Mouse (Mus musculus): ENCODE results near the gene Tcf7l1. TPM values are rescaled to one million over a fixed set of nuclear protein-coding genes. Genes with fewer than 3 reads are reported as not detected.
A peak's percentile ranks its signal among the peaks of the same experiment; 100 is the strongest.

The Tcf7l1 gene
- polyA plus RNA-seq, 1 experiment from 2014 or later = 13.6 TPM

DNA sequence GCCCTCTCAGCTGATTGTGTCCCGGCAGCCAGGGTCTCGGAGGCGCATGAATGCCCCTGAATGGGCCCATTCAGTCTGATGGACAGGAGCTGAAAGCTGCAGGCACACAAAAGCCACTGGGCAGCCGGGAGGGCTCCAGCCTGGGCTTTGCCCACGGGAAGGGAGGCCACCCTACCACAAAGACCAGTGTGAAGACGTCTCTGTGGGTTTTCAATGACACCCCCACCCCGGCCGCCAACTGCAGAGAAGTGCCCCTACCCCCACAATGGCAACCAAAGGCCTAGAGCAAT is 58.5 kb downstream of the Tcf7l1 start:
- H3K27me3 ChIP-seq (ENCODE audit: control insufficient read depth, insufficient read depth, low read length) = no peaks in the 10 kb centered on the region
- ATAC-seq (replicated peaks; ENCODE audit: extremely low read depth, insufficient read depth, low FRiP score) = no peak
- H3K4me3 ChIP-seq (ENCODE audit: low read length) = no peak overlapping the region
- H3K4me1 ChIP-seq (ENCODE audit: control insufficient read depth, insufficient read depth, low read length) = peaks cover 4% of the 10 kb centered on the region
- H3K27ac ChIP-seq (ENCODE audit: low read length) = no peak overlapping the region
- H3K9me3 ChIP-seq (replicated peaks; ENCODE audit: control insufficient read depth, low read length) = 0 out of 2 replicates have a peak, but pooled peaks cover 2% of the 10 kb centered on the region
- no peaks in the 10 kb centered on the region for H3K36me3 ChIP-seq (ENCODE audit: control insufficient read depth, insufficient read depth)
- no peak overlapping the region for H3K4me2 ChIP-seq (ENCODE audit: low read depth, low read length)
- 61% methylated on average over 8 of the region's 8 CpGs for WGBS
- H3K9ac ChIP-seq (ENCODE audit: low read length) = no peak overlapping the region

GRCm38 (mm10) chr6:72729831-72730559 is 59.1 kb downstream of the Tcf7l1 start:
- Histone ChIP-seq H3K9ac (ENCODE audit: low read length) (no peak overlapping the region), H3K27me3 (ENCODE audit: control insufficient read depth, insufficient read depth, low read length) (no peaks in the 10 kb centered on the region), H3K27ac (ENCODE audit: low read length) (no peak overlapping the region), H3K4me1 (ENCODE audit: control insufficient read depth, insufficient read depth, low read length) (peaks cover under 1% of the 10 kb centered on the region), H3K4me3 (ENCODE audit: low read length) (no peak overlapping the region), H3K9me3 (replicated peaks; ENCODE audit: control insufficient read depth, low read length) (0 out of 2 replicates have a peak, but pooled peaks cover 2% of the 10 kb centered on the region), H3K36me3 (ENCODE audit: control insufficient read depth, insufficient read depth) (no peaks in the 10 kb centered on the region), H3K4me2 (ENCODE audit: low read depth, low read length) (no peak overlapping the region)
- no peak for ATAC-seq (replicated peaks; ENCODE audit: extremely low read depth, insufficient read depth, low FRiP score)
- WGBS = 64% methylated on average over 14 of the region's 14 CpGs

DNA sequence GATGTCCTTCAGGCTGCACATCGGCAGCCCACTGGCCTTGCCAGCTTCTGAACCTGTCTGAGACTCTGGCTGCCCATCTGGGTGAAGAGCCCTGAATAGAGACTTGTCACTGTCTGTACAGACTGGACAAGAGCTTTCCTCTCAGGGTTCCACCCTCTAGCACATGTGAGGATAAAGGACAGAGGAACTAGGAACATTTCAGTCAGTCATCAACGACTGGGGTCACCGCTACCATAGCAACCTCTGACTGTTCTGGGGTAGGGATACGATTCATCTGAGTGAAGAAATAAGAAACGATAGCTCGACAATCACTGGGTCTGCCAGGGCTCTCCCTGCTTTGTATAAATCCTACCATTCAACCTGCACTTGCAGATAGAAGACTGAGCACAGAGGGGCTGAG is 61.2 kb downstream of the Tcf7l1 start:
- Histone ChIP-seq H3K27ac (ENCODE audit: low read length) (no peak overlapping the region), H3K9me3 (replicated peaks; ENCODE audit: control insufficient read depth, low read length) (0 out of 2 replicates have a peak, but pooled peaks cover under 1% of the 10 kb centered on the region), H3K4me3 (ENCODE audit: low read length) (no peak overlapping the region), H3K9ac (ENCODE audit: low read length) (no peak overlapping the region), H3K4me2 (ENCODE audit: low read depth, low read length) (no peak overlapping the region), H3K4me1 (ENCODE audit: control insufficient read depth, insufficient read depth, low read length) (peaks cover 9% of the 10 kb centered on the region), H3K27me3 (ENCODE audit: control insufficient read depth, insufficient read depth, low read length) (no peaks in the 10 kb centered on the region), H3K36me3 (ENCODE audit: control insufficient read depth, insufficient read depth) (no peaks in the 10 kb centered on the region)
- 67% methylated on average over 6 of the region's 6 CpGs for WGBS
- no peak for ATAC-seq (replicated peaks; ENCODE audit: extremely low read depth, insufficient read depth, low FRiP score)

DNA sequence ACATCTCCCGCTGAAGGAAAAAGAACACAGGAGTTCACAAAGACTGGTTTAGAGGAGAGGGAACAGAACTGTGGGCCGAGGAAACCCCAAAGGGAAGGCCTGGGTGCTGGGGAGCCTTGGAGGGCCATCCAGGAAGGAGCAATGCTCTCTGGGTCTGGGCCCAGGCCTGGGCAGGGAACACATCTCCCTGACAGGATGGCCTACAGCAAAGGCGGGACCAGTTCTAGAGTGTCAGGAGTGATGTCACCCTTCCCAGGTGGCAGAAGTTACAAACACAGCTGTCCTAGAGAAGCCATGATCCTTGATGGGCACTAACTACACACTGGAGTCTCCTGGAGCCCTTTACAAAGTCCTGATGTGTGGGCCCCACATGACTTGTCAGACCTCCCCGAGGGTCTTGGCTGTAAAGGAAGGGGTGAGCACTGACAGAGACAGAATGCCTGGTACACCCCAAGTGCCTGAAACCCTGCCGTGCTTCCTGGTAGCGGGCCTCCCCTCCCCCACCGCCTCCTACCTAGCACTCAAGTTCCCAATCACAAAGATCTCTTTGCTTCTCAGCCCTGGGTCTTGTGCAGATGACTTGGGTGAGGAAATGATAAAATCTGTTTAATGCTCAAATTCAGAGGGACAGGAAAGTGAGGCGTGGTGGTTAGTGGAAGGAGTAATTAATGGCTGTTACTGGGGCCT is 64.4 kb downstream of the Tcf7l1 start:
- Histone ChIP-seq H3K27me3 (ENCODE audit: control insufficient read depth, insufficient read depth, low read length) (no peaks in the 10 kb centered on the region), H3K4me3 (ENCODE audit: low read length) (no peak overlapping the region), H3K9me3 (replicated peaks; ENCODE audit: control insufficient read depth, low read length) (no peaks in the 10 kb centered on the region), H3K4me2 (ENCODE audit: low read depth, low read length) (no peak overlapping the region), H3K9ac (ENCODE audit: low read length) (no peak overlapping the region), H3K36me3 (ENCODE audit: control insufficient read depth, insufficient read depth) (no peaks in the 10 kb centered on the region), H3K4me1 (ENCODE audit: control insufficient read depth, insufficient read depth, low read length) (peaks cover 9% of the 10 kb centered on the region), H3K27ac (ENCODE audit: low read length) (no peak overlapping the region)
- ATAC-seq (replicated peaks; ENCODE audit: extremely low read depth, insufficient read depth, low FRiP score) = no peak
- 59% methylated on average over 8 of the region's 8 CpGs for WGBS

GRCm38 (mm10) chr6:72723731-72724385 is 65.2 kb downstream of the Tcf7l1 start:
- Histone ChIP-seq H3K27ac (ENCODE audit: low read length) (no peak overlapping the region), H3K36me3 (ENCODE audit: control insufficient read depth, insufficient read depth) (no peaks in the 10 kb centered on the region), H3K27me3 (ENCODE audit: control insufficient read depth, insufficient read depth, low read length) (no peaks in the 10 kb centered on the region), H3K9me3 (replicated peaks; ENCODE audit: control insufficient read depth, low read length) (no peaks in the 10 kb centered on the region), H3K4me2 (ENCODE audit: low read depth, low read length) (no peak overlapping the region), H3K9ac (ENCODE audit: low read length) (no peak overlapping the region), H3K4me1 (ENCODE audit: control insufficient read depth, insufficient read depth, low read length) (peaks cover 9% of the 10 kb centered on the region), H3K4me3 (ENCODE audit: low read length) (no peak overlapping the region)
- 77% methylated on average over 15 of the region's 15 CpGs for WGBS
- ATAC-seq (replicated peaks; ENCODE audit: extremely low read depth, insufficient read depth, low FRiP score) = no peak

DNA sequence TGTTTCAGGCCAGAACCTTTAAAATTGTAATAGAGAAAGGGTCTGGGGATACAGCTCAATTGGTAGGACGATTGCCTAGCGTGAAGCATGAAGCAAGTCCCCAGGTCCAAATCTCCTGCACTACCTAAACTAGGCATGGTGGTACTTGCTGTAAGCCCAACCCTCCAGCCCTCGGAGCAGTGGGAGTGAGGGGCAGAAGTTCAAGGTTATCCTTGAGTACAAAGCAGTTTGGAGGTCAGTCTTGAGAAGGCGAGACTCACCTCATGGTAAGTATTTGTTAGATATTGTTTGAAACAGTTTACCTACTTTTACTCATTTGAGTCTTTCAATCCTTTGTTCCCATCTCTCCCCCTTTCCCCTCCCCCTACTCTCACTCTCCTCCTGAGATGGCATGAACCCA is 65.9 kb downstream of the Tcf7l1 start:
- H3K27me3 ChIP-seq (ENCODE audit: control insufficient read depth, insufficient read depth, low read length) = no peaks in the 10 kb centered on the region
- no peak overlapping the region for H3K27ac ChIP-seq (ENCODE audit: low read length)
- no peaks in the 10 kb centered on the region for H3K36me3 ChIP-seq (ENCODE audit: control insufficient read depth, insufficient read depth)
- no peak for ATAC-seq (replicated peaks; ENCODE audit: extremely low read depth, insufficient read depth, low FRiP score)
- no peaks in the 10 kb centered on the region for H3K9me3 ChIP-seq (replicated peaks; ENCODE audit: control insufficient read depth, low read length)
- 92% methylated on average over 4 of the region's 4 CpGs for WGBS
- no peak overlapping the region for H3K4me3 ChIP-seq (ENCODE audit: low read length)
- no peak overlapping the region for H3K9ac ChIP-seq (ENCODE audit: low read length)
- no peak overlapping the region for H3K4me2 ChIP-seq (ENCODE audit: low read depth, low read length)
- peaks cover 12% of the 10 kb centered on the region for H3K4me1 ChIP-seq (ENCODE audit: control insufficient read depth, insufficient read depth, low read length)

GRCm38 (mm10) chr6:72720852-72721251 is 68.2 kb downstream of the Tcf7l1 start:
- Histone ChIP-seq H3K9me3 (replicated peaks; ENCODE audit: control insufficient read depth, low read length) (no peaks in the 10 kb centered on the region), H3K4me2 (ENCODE audit: low read depth, low read length) (no peak overlapping the region), H3K4me1 (ENCODE audit: control insufficient read depth, insufficient read depth, low read length) (peaks cover 12% of the 10 kb centered on the region), H3K27me3 (ENCODE audit: control insufficient read depth, insufficient read depth, low read length) (no peaks in the 10 kb centered on the region), H3K9ac (ENCODE audit: low read length) (no peak overlapping the region), H3K36me3 (ENCODE audit: control insufficient read depth, insufficient read depth) (peaks cover 2% of the 10 kb centered on the region; the same call in 1 of the 2 replicates), H3K27ac (ENCODE audit: low read length) (no peak overlapping the region), H3K4me3 (ENCODE audit: low read length) (no peak overlapping the region)
- no peak for ATAC-seq (replicated peaks; ENCODE audit: extremely low read depth, insufficient read depth, low FRiP score)
- WGBS = 79% methylated on average over 3 of the region's 3 CpGs

- 7% methylated on average over 4 of the region's 4 CpGs for WGBS
- no peaks in the 10 kb centered on the region for H3K9me3 ChIP-seq (replicated peaks; ENCODE audit: control insufficient read depth, low read length)
- peak; percentile 67 for ATAC-seq (replicated peaks; ENCODE audit: extremely low read depth, insufficient read depth, low FRiP score)
- H3K4me2 ChIP-seq (ENCODE audit: low read depth, low read length) = peak overlapping the region; percentile 14; the same call in 1 of the 2 replicates
- H3K9ac ChIP-seq (ENCODE audit: low read length) = no peak overlapping the region
- H3K4me3 ChIP-seq (ENCODE audit: low read length) = no peak overlapping the region
- peak overlapping the region; percentile 19 for H3K27ac ChIP-seq (ENCODE audit: low read length)
- peaks cover 2% of the 10 kb centered on the region; the same call in 1 of the 2 replicates for H3K36me3 ChIP-seq (ENCODE audit: control insufficient read depth, insufficient read depth)
- no peaks in the 10 kb centered on the region for H3K27me3 ChIP-seq (ENCODE audit: control insufficient read depth, insufficient read depth, low read length)
- peaks cover 35% of the 10 kb centered on the region for H3K4me1 ChIP-seq (ENCODE audit: control insufficient read depth, insufficient read depth, low read length)
Measured at GRCm38 (mm10) chr6:72714726-72715125, 74.3 kb downstream of the Tcf7l1 start.

GRCm38 (mm10) chr6:72714250-72714649 is 74.8 kb downstream of the Tcf7l1 start:
- peak overlapping the region; percentile 19; the same call in 1 of the 2 replicates for H3K27ac ChIP-seq (ENCODE audit: low read length)
- peak; percentile 8; the same call in 1 of the 2 replicates for ATAC-seq (replicated peaks; ENCODE audit: extremely low read depth, insufficient read depth, low FRiP score)
- no peak overlapping the region for H3K4me2 ChIP-seq (ENCODE audit: low read depth, low read length)

More at GRCm38 (mm10) chr6:72714250-72714649, 74.8 kb downstream of the Tcf7l1 start:
- H3K4me1 ChIP-seq (ENCODE audit: control insufficient read depth, insufficient read depth, low read length) = peaks cover 35% of the 10 kb centered on the region
- H3K27me3 ChIP-seq (ENCODE audit: control insufficient read depth, insufficient read depth, low read length) = no peaks in the 10 kb centered on the region
- H3K36me3 ChIP-seq (ENCODE audit: control insufficient read depth, insufficient read depth) = peaks cover 2% of the 10 kb centered on the region; the same call in 1 of the 2 replicates
- no peaks in the 10 kb centered on the region for H3K9me3 ChIP-seq (replicated peaks; ENCODE audit: control insufficient read depth, low read length)
- no peak overlapping the region for H3K4me3 ChIP-seq (ENCODE audit: low read length)
- WGBS = 50% methylated on average over 9 of the region's 9 CpGs
- no peak overlapping the region for H3K9ac ChIP-seq (ENCODE audit: low read length)
